Mouse (Mus musculus) spleen, adult 18-20 months (tissue): ENCODE data around the gene Pfkfb3.

Experiments
- DNase-seq, 2 experiments: peaks; one replicate each; pipeline ENCODE4 v3.0.0; 2022; ENCODE audit warnings: mixed read lengths in 2 of 2

Gene Pfkfb3

DNA sequence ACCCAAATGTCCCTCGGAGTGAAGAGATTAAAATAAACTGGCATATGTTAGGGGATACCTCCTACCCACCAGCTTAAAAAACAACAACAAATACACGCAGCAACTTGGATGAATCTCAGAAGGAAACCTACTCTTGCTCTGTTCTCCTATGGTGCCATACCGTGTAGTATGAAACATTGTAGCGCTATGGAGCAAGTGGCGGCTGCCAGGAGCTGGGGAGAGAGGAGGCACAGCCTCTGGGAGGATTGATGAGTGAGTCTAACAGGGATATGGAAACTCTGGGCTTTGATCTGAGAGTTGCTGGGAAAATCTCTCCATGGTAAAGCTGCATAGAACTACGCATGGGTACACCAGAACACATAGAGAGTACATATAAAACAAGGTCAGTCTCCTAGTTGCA is 126.3 kb downstream of the Pfkfb3 start:
- DNase-seq, result no peak

DNA sequence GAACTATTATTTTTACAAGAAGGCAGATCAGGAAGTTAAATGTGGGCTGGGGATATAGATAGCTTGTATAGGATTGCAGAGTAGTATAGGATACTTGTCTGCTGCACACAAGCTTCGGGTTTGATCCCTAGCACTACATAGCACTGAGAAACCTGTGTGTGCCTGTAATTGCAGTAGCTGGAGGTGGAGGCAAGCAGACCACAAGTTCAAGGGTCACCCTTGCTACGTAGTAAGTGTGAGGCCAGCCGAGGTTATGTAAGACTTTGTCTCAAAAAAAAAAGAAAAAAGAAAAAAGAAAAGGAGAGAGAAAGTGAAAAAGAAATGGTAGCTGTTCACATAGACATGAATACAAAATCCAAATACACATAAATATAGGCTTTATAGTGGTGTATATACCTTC is 127.5 kb downstream of the Pfkfb3 start:
- DNase-seq, result no peak

DNA sequence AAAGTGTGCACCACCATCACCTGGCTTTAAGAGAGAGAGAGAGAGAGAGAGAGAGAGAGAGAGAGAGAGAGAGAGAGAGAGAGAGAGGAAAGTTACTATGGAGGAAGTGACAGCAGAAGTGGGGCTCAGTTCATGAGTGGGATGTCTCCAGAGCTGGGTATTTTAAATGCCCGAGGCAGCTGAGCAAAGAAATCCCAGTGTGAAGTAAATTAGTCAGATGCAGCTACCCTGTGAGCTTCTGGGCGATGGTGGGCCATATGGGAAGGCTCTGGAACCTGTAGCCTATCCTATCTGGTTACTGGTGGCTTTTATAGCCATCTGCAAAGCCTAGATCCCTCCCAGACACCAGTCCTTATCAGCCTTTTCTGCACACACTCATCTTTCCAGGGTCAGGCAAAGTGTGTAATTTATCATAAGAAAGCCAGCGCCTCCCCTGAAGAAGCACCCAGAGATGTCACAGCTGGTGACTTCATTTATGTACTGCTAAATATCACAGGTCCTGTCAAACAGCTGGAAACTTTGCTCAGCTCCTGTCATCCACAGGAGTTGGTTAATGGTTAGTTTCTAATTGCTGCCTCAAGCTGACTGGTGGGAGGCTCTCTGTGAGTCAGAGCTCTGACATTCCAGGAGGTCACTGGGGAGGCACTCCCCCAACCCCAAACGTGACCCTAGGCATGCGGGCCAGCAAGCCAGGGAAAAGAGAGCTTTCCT is 128.3 kb downstream of the Pfkfb3 start:
- DNase-seq, result no peak

DNA sequence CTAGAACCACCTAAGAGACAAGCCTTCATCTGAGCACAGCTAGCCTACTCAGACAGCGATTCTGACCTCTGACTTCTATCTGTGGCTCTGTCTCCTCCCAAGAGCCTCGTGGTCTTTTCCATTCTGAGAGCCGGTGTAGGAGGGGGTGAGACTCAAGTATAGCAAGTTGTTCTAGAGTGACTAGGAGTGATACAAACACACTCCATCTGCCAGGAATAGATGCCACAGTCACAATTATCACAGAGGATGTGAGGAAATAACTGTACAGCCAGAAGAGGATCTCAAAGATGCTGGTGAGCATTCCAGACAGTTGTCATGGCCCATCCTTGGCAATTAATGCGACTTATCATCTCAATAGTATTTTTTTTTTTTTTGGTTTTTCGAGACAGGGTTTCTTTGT is 129.6 kb downstream of the Pfkfb3 start:
- no peak for DNase-seq

DNA sequence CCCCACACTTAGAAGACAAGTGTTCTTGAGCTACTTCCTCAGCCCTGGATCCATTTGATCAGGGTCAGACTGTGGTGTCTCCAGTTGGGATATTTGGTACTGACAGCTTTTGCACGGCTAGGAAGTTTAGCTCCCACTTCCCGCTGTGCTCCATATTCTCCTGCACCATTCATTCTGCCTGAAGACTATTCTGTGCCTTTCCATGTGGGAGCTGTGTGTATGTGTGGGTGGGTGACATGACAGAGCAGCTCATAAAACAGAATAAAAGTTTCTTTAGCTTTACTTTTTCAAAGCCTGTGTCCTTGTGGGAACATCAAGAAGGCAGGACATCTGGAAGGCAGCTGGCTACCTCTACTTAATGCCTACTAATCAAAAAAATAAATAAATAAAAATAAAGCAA is 130.5 kb downstream of the Pfkfb3 start:
- DNase-seq, result no peak

DNA sequence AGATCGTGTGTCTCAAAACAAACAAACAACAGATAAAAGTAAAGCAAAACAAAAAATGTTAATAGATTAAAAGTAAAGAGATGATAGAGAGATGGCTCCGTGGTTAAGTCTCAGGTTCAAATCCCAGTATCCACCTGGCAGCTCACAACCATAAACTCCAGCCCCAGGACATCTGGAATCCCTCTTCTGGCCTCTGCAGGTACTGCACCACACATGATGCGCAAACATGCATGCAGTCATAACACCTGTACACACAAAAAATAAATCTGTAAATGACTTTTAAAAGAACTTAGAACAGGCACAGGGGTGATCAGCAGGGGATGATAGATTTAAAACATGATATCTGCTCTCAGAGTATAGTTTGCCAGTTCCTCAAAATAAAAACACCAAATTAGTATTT is 131.5 kb downstream of the Pfkfb3 start:
- peak in 1 of 2 experiments; percentile 18 for DNase-seq
